Mouse (Mus musculus) embryo, embryonic 11.5 days (tissue): Measurements from ENCODE around the gene Camta2.

ENCODE experiments used
- DNase-seq: peaks from one replicate; pipeline ENCODE4 v3.0.0-alpha.2; 2012; ENCODE audit warnings: low read depth, low spot score

Gene Camta2

DNA sequence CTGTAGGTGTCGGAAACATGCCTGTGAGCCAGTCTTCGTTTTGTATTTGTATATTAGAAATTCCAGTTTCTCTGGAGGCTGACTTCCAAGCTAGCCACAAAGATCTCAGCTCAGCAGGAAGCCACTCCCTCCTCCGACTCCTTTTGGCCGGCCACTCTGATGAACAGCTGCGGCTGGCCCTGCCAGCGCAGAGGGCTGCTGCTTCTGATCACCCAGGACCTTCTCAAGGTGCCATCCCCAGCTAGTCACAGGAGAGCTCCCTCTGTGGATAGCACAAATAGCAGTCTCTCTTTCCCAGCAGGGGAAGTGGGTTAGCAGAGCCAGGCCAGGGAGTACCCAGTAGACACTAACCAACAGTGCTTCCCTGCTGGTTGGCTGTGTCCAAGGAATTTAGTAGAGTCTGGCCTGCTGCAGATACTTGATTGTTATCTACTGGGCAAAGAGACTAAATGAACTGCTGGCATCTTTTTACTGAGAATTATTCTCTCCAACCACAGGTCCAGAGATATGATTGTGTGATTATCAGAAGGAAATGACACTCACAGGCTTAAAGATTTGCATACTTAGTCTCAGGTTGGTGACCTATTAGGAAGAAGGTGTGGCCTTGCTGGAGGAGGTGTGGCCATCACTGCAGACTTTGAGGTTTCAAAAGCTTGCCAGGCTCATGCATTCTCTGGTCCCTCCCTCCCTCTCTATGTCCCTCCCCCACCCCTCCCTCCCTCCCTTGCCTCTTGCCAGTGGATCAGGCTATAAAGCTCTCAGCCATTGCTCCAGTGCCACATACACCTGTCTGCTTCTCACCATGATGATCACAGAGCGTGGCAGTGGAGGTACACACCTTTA lies 65.7 kb downstream of the Camta2 start:
- no peak for DNase-seq
